ENCODE assay signal across 8 mouse cellular contexts in genomic region chr10:128303126-128304021, GRCm38 (mm10). TPM values are rescaled to one million over a fixed set of nuclear protein-coding genes. Genes with fewer than 3 reads are reported as not detected.
DNase-seq lines count a peak whose midpoint lies in the region; ATAC-seq and TF ChIP-seq lines count a peak whose summit lies in the region.

Gene Pan2, plus strand, starts transcription at chr10:128303335.

- peak within 1 kb of the TSS; percentile 71 for H3K9ac ChIP-seq in forebrain, embryonic 12.5 days
- H3K9ac ChIP-seq in heart, postnatal 0 days (replicated peaks; ENCODE audit: low read depth, low read length), result peak within 1 kb of the TSS; percentile 77
- H3K9ac ChIP-seq in liver, embryonic 16.5 days (ENCODE audit: low read depth, low read length), result peak within 1 kb of the TSS; percentile 84
- peak within 1 kb of the TSS; percentile 91 for H3K9ac ChIP-seq in neural tube, embryonic 13.5 days

- peak; percentile 99 for ATAC-seq in forebrain, embryonic 12.5 days (ENCODE audit: low FRiP score)
- ATAC-seq in heart, postnatal 0 days (ENCODE audit: insufficient read depth, low read depth), result peak; percentile 98
- ATAC-seq in liver, embryonic 16.5 days (ENCODE audit: low read depth), result peak; percentile 99
- peak; percentile 99 for ATAC-seq in neural tube, embryonic 13.5 days (ENCODE audit: low read depth)

- peak within 1 kb of the TSS; percentile 93 for H3K27ac ChIP-seq in forebrain, embryonic 12.5 days
- H3K27ac ChIP-seq in heart, postnatal 0 days (ENCODE audit: low read depth), result peak within 1 kb of the TSS; percentile 97
- H3K27ac ChIP-seq in liver, embryonic 16.5 days (ENCODE audit: low read length), result peak within 1 kb of the TSS; percentile 91
- peak within 1 kb of the TSS; percentile 94 for H3K27ac ChIP-seq in neural tube, embryonic 13.5 days (replicated peaks)
- H3K27ac ChIP-seq in testis, adult 2 months (ENCODE audit: control insufficient read depth, insufficient read depth, low read depth, low read length), result peak within 1 kb of the TSS; percentile 96

- peak; percentile 100 for DNase-seq in c-Kit-positive CD71-positive TER-119-positive erythroid progenitor cells, embryonic 14.5 days (ENCODE audit: low spot score)
- peak; percentile 99 for DNase-seq in heart, postnatal 0 days (ENCODE audit: low spot score)
- peak; percentile 99 for DNase-seq in kidney, postnatal 4 days

- 2% methylated on average over 37 of the region's 37 CpGs for WGBS in forebrain, embryonic 12.5 days
- 2% methylated on average over 37 of the region's 37 CpGs for WGBS in heart, postnatal 0 days
- WGBS in liver, embryonic 16.5 days (ENCODE audit: insufficient replicate concordance), result under 1% methylated on average over 37 of the region's 37 CpGs
- 2% methylated on average over 37 of the region's 37 CpGs for WGBS in neural tube, embryonic 13.5 days

- TF ChIP-seq EP300 in heart, postnatal 0 days (IDR thresholded peaks at IDR 0.05; ENCODE audit: low read depth), result peak; percentile 98

- H3K36me3 ChIP-seq in E14TG2a.4 (ENCODE audit: insufficient read depth, low read length), result peaks cover 31% of the 10 kb centered on the region
- peaks cover 6% of the 10 kb centered on the region for H3K36me3 ChIP-seq in forebrain, embryonic 12.5 days (replicated peaks)
- peaks cover 9% of the 10 kb centered on the region for H3K36me3 ChIP-seq in heart, postnatal 0 days (replicated peaks; ENCODE audit: control insufficient read depth, insufficient read depth, low read length)
- H3K36me3 ChIP-seq in liver, embryonic 16.5 days (ENCODE audit: control insufficient read depth, insufficient read depth), result no peaks in the 10 kb centered on the region
- peaks cover 18% of the 10 kb centered on the region for H3K36me3 ChIP-seq in neural tube, embryonic 13.5 days
- no peaks in the 10 kb centered on the region; the same call in 1 of the 2 replicates for H3K36me3 ChIP-seq in testis, adult 2 months (ENCODE audit: control insufficient read depth, insufficient read depth, low read length)

- H3K4me3 ChIP-seq in E14TG2a.4 (replicated peaks; ENCODE audit: low read length), result peak within 1 kb of the TSS; percentile 91
- H3K4me3 ChIP-seq in forebrain, embryonic 12.5 days (replicated peaks), result peak within 1 kb of the TSS; percentile 54
- peak within 1 kb of the TSS; percentile 64 for H3K4me3 ChIP-seq in heart, postnatal 0 days (ENCODE audit: low read depth, low read length)
- H3K4me3 ChIP-seq in liver, embryonic 16.5 days (ENCODE audit: low read depth, low read length), result peak within 1 kb of the TSS; percentile 80
- peak within 1 kb of the TSS; percentile 59 for H3K4me3 ChIP-seq in neural tube, embryonic 13.5 days
- H3K4me3 ChIP-seq in testis, adult 2 months (ENCODE audit: control insufficient read depth, low read depth, low read length), result peak within 1 kb of the TSS; percentile 96

- TF ChIP-seq POLR2A in testis, adult 2 months (IDR thresholded peaks at IDR 0.05; ENCODE audit: control insufficient read depth, low read depth, low read length), result peak; percentile 75

- no peaks in the 10 kb centered on the region for H3K27me3 ChIP-seq in E14TG2a.4 (ENCODE audit: insufficient read depth, low read length)
- H3K27me3 ChIP-seq in forebrain, embryonic 12.5 days, result 0 out of 2 replicates have a peak, but pooled peaks cover 3% of the 10 kb centered on the region
- H3K27me3 ChIP-seq in heart, postnatal 0 days (ENCODE audit: control insufficient read depth, insufficient read depth, low read length), result no peaks in the 10 kb centered on the region
- no peaks in the 10 kb centered on the region for H3K27me3 ChIP-seq in liver, embryonic 16.5 days (ENCODE audit: control insufficient read depth, insufficient read depth, low read depth, low read length)
- H3K27me3 ChIP-seq in neural tube, embryonic 13.5 days, result no peaks in the 10 kb centered on the region
- H3K27me3 ChIP-seq in testis, adult 2 months (ENCODE audit: control insufficient read depth, insufficient read depth, low read length), result no peaks in the 10 kb centered on the region

- peaks cover 45% of the 10 kb centered on the region for H3K4me1 ChIP-seq in E14TG2a.4 (replicated peaks; ENCODE audit: low read depth, low read length)
- peaks cover 19% of the 10 kb centered on the region for H3K4me1 ChIP-seq in forebrain, embryonic 12.5 days
- H3K4me1 ChIP-seq in heart, postnatal 0 days (ENCODE audit: control insufficient read depth, insufficient read depth), result peaks cover 19% of the 10 kb centered on the region
- peaks cover 17% of the 10 kb centered on the region for H3K4me1 ChIP-seq in liver, embryonic 16.5 days (ENCODE audit: control insufficient read depth, low read depth, low read length)
- peaks cover 17% of the 10 kb centered on the region for H3K4me1 ChIP-seq in neural tube, embryonic 13.5 days (replicated peaks)
- peaks cover 10% of the 10 kb centered on the region for H3K4me1 ChIP-seq in testis, adult 2 months (ENCODE audit: control insufficient read depth, insufficient read depth, low read length)

- TF ChIP-seq CTCF in E14TG2a.4 (conservative IDR thresholded peaks at IDR 0.05; ENCODE audit: low read length), result no peak
- no peak for TF ChIP-seq CTCF in heart, postnatal 0 days (IDR thresholded peaks at IDR 0.05; ENCODE audit: low read depth)
- TF ChIP-seq CTCF in testis, adult 2 months (IDR thresholded peaks at IDR 0.05; ENCODE audit: control insufficient read depth, insufficient read depth, insufficient replicate concordance, low read depth, low read length), result no peak

- H3K9me3 ChIP-seq in E14TG2a.4 (ENCODE audit: low read length), result no peaks in the 10 kb centered on the region
- no peaks in the 10 kb centered on the region for H3K9me3 ChIP-seq in forebrain, embryonic 12.5 days
- no peaks in the 10 kb centered on the region for H3K9me3 ChIP-seq in heart, postnatal 0 days (replicated peaks; ENCODE audit: control insufficient read depth, low read length)
- H3K9me3 ChIP-seq in liver, embryonic 16.5 days (replicated peaks; ENCODE audit: control insufficient read depth, low read length), result no peaks in the 10 kb centered on the region
- H3K9me3 ChIP-seq in neural tube, embryonic 13.5 days, result no peaks in the 10 kb centered on the region

- peak within 1 kb of the TSS; percentile 73 for H3K4me2 ChIP-seq in forebrain, embryonic 12.5 days
- H3K4me2 ChIP-seq in heart, postnatal 0 days (ENCODE audit: low read depth, low read length), result peak within 1 kb of the TSS; percentile 72
- peak within 1 kb of the TSS; percentile 83 for H3K4me2 ChIP-seq in liver, embryonic 16.5 days (ENCODE audit: low read depth, low read length)
- H3K4me2 ChIP-seq in neural tube, embryonic 13.5 days, result peak within 1 kb of the TSS; percentile 68

RNA-seq across cellular contexts. Expression of gene Pan2, which starts in this region (rescaled TPM):
- polyA plus RNA-seq in forebrain, embryonic 12.5 days (2016; fragmentation: Nextera tagmentation; extraction: Ambion mirVana), result 40.2 and 42.2 TPM in 2 replicates
- total RNA-seq in heart, postnatal 0 days (2014; rRNA removed; ENCODE audit: low replicate concordance), result 19.6 and 24.1 TPM in 2 replicates
- polyA plus RNA-seq in heart, postnatal 0 days (2015; fragmentation: Nextera tagmentation; extraction: Ambion mirVana), result 12.5 and 13.4 TPM in 2 replicates
- polyA plus RNA-seq in liver, embryonic 16.5 days (2015; fragmentation: Nextera tagmentation; extraction: Ambion mirVana), result 13.2 and 14.8 TPM in 2 replicates
- 22.2 and 24.3 TPM in 2 replicates for polyA plus RNA-seq in neural tube, embryonic 13.5 days (2015; fragmentation: Nextera tagmentation; extraction: Ambion mirVana)
- polyA plus RNA-seq in testis, adult 2 months (2012; rRNA removed), result 21.1 and 24.6 TPM in 2 replicates

Comparison
In these comparisons a context has a peak if more than half of its experiments do, and no peak if none do; other contexts are left out.
1. Peak in every context shown above with its lines: DNase-seq, ATAC-seq, H3K4me3 ChIP-seq and H3K27ac ChIP-seq.